18 mouse cellular contexts compared by ENCODE assay signal in the genomic region with DNA sequence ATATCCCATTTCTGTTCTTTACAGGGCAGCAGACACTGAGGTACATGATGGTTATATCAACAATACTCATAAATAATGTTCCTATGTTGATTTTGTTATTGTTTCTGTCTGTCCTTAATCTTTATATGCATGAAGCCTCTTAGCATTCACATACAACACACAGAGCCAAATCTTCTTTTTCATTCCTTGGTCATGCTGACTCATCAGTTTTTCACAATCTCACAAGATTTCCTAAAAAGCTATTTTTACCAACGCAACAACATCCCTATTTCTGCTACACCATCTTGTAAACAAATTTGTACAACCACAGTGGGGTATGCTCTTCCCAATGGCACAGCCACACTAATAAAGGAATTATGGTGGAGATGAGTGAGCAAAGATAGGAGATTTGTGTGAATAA.
A peak's percentile ranks its signal among the peaks of the same experiment; 100 is the strongest.
DNase-seq lines count a peak whose midpoint lies in the region; TF ChIP-seq lines count a peak whose summit lies in the region.
"Had no signal": no experiment of that assay in that cellular context is flagged by ENCODE, and none has a peak within 500 bp of the region (broad histone marks: within the 10 kb centered on the region; RNA-seq: fewer than 3 reads in every experiment).

No protein-coding gene starts in this region.

- H3K27me3 ChIP-seq in CH12.LX (replicated peaks) = no peaks in the 10 kb centered on the region
- H3K27me3 ChIP-seq: Patski had no signal

- H3K4me3 ChIP-seq in CH12.LX (replicated peaks in 1 of 3; ENCODE audit: low read depth in 2 of 3, low read length in 2 of 3, poor library complexity in 1 of 3) (no peak overlapping the region), ES-E14 (ENCODE audit: insufficient read depth in 1 of 2, low read depth in 1 of 2, low read length in 2 of 2, poor library complexity in 1 of 2, severe bottlenecking in 1 of 2) (no peak overlapping the region)

- H3K27ac ChIP-seq in CH12.LX (ENCODE audit: insufficient read depth, low read depth) (no peak overlapping the region), ES-E14 (ENCODE audit: insufficient read depth, low read depth, low read length, poor library complexity, severe bottlenecking) (no peak overlapping the region)

- dilution Hi-C loops in CH12.LX (cut with MboI; ENCODE audit: extremely low pct_ligation_motif_present, extremely low pct_unique_long_range_greater_than_20kb, low sequenced_read_pairs) = no loop called here

- H3K9me3 ChIP-seq in CH12.LX (replicated peaks; ENCODE audit: low read length) (no peaks in the 10 kb centered on the region), ES-E14 (ENCODE audit: control insufficient read depth, insufficient read depth, low read depth, low read length) (no peaks in the 10 kb centered on the region)
- H3K9me3 ChIP-seq: G1E had no signal

- H3K4me1 ChIP-seq in CH12.LX (ENCODE audit: control insufficient read depth in 1 of 2, insufficient read depth in 2 of 2) = no peaks in the 10 kb centered on the region
- no peaks in the 10 kb centered on the region for H3K4me1 ChIP-seq in ES-E14 (ENCODE audit: control insufficient read depth in 2 of 2, insufficient read depth in 2 of 2, low read length in 2 of 2, poor library complexity in 1 of 2)

- DNase-seq in CH12.LX (ENCODE audit: extremely low read depth) = no peak
- DNase-seq in ES-E14 (ENCODE audit: low read depth, low spot score) = no peak
- no peak for DNase-seq in Muller cell, postnatal 12 days (ENCODE audit: inconsistent ontology term)
- no peak for DNase-seq in cerebellum, adult 11 months
- DNase-seq: adrenal gland, adult 2 months; adrenal gland, adult 8-10 months; adrenal gland, postnatal 10 days; adrenal gland, postnatal 14 days; adrenal gland, postnatal 25 days; adrenal gland, postnatal 36 days; B cell, adult 2 months; cerebellum, adult 11-12 months; cerebellum, adult 18-20 months; cerebellum, adult 8-10 months; cerebellum, adult 9-10 months; cerebellum, adult 9-11 months had no signal

- H3K79me2 ChIP-seq in CH12.LX (replicated peaks; ENCODE audit: control insufficient read depth, extremely low read depth, insufficient read depth, poor library complexity, severe bottlenecking) = no peaks in the 10 kb centered on the region

- in situ Hi-C loops in CH12.LX (cut with MboI; ENCODE audit: low pct_ligation_motif_present, low pct_unique_long_range_greater_than_20kb, low sequenced_read_pairs) (no loop called here), ES-E14 (cut with MboI; ENCODE audit: low sequenced_read_pairs in 2 of 2, unreplicated experiment in 2 of 2) (no loop called here)

- no peak for TF ChIP-seq POLR2A in CH12.LX (IDR thresholded peaks at IDR 0.05; ENCODE audit: low read depth, low read length)

- no peak overlapping the region for H3K9ac ChIP-seq in CH12.LX (ENCODE audit: insufficient read depth, low read depth)
- H3K9ac ChIP-seq in ES-E14 (ENCODE audit: insufficient read depth, low read depth, low read length, poor library complexity, severe bottlenecking) = no peak overlapping the region

- H3K4me2 ChIP-seq in CH12.LX (ENCODE audit: insufficient read depth, low read depth, poor library complexity, severe bottlenecking) = no peak overlapping the region

- TF ChIP-seq EP300 in CH12.LX (IDR thresholded peaks at IDR 0.05; ENCODE audit: low read length) = no peak

- TF ChIP-seq CTCF in CH12.LX (conservative IDR thresholded peaks at IDR 0.05 in 1 of 2, IDR thresholded peaks at IDR 0.05 in 1 of 2; ENCODE audit: low read depth in 2 of 2, low read length in 2 of 2) = no peak

- no peaks in the 10 kb centered on the region for H3K36me3 ChIP-seq in CH12.LX (replicated peaks in 1 of 2; ENCODE audit: control insufficient read depth in 1 of 2, insufficient read depth in 1 of 2, low read length in 1 of 2)
- H3K36me3 ChIP-seq in ES-E14 (ENCODE audit: control insufficient read depth, insufficient read depth, low read length, poor library complexity, severe bottlenecking) = no peaks in the 10 kb centered on the region
- H3K36me3 ChIP-seq: G1E had no signal

- no peak for TF ChIP-seq RAD21 in CH12.LX (IDR thresholded peaks at IDR 0.05; ENCODE audit: low read depth, low read length)

TF ChIP-seq in CH12.LX, 34 proteins besides CTCF, POLR2A, EP300 and RAD21:
- TF ChIP-seq MAX (IDR thresholded peaks at IDR 0.05; ENCODE audit: low read length) (no peak), HCFC1 (IDR thresholded peaks at IDR 0.05; ENCODE audit: low read depth, low read length) (no peak), MAFK (IDR thresholded peaks at IDR 0.05; ENCODE audit: insufficient replicate concordance, low read length) (peak; percentile 91)

TF ChIP-seq in ES-E14, 5 proteins besides CTCF, POLR2A, EP300 and RAD21:
- TF ChIP-seq HCFC1 (IDR thresholded peaks at IDR 0.05; ENCODE audit: borderline replicate concordance, insufficient read depth, low read length) (no peak), CHD2 (IDR thresholded peaks at IDR 0.05; ENCODE audit: low read depth, low read length) (no peak), MAFK (IDR thresholded peaks at IDR 0.05; ENCODE audit: insufficient read depth, low read depth, low read length) (peak; percentile 86), ZNF384 (IDR thresholded peaks at IDR 0.05; ENCODE audit: low read depth, low read length) (no peak), ZC3H11A (IDR thresholded peaks at IDR 0.05; ENCODE audit: borderline replicate concordance, low read depth, low read length) (no peak)
